Mouse (Mus musculus): ENCODE data around the gene Fer.

Gene Fer

DNA sequence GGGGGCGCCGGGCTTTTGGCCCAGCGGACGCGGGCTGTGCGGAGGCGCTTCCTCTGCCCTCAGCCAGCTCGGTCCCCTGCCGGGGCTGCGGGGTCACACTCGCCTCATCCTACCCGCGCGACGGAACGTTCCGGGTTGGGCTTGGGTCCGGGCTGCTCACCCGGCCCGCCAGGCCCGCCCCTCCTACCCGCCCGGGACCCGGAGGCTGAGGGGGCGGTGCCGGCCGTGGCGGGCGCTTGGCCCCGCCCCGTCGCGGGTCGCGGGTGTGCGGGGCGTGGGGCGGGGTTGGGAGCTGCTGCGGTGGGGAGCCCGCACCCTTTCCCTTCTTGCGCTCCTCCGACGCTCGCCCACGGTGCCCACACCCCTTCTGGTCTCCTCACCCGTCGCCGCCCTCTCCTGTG lies 1.3 kb downstream of the Fer start:
- no peak for DNase-seq (ENCODE audit: low spot score in 2 of 2)

DNA sequence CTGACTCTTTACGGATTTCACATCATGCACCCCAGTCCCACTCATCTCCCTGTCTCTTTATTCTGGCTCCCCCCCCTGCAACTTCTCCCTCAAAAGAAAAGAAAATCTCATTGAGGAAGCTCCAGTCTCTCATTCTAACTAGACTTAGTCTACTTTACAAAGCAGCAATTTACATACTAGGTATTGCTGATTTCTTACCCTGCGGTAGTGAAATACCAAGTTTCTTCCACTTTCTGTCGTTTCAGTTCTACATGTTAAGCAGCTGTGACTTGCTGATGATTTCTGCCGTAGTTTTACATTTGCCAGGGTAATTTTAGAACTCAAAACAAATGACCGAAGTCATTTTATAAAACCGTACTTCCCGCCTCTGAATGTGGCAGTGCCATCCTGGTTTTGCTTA lies 8.9 kb downstream of the Fer start:
- no peak for DNase-seq (ENCODE audit: low spot score in 2 of 2)

DNA sequence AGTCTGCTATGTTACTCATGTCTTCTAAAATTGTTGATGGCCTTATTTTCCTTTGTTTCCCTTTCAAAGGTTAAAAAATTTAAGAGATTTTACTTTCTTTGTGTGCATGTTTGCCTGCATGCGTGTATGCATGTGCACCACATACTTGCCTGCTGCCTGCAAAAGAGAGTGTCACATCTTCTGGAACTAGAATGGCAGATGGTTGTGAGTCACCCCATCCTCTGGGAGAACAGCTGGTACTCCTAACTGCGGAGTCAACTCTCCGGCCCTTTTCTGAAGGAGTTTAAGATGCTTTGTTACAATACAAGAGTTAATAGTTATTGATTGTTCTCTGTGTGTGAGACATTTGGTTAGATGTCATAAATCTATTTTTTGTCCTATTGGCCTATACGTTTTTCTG lies 16.0 kb downstream of the Fer start:
- peak; percentile 12 to 27 for DNase-seq (ENCODE audit: low spot score in 2 of 2)

DNA sequence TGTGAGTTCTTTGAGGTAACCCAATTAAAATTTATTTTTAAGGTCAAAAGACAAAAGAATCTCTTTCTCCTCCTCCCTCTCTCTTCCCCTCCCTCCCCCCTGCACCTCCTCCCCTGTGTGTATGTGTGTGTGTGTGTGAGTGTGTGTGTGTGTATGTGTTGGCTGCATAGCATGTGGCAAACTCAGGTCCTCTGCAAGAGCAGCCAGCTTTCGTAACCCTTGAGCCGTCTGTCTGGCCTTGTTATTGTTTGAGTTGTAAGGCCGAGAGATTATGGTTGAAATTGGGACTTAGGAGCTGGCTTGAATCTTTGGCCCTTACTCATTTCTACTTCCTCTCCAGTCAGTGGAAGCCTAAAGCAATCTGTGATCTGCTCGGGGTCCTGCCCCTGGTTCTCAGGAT lies 17.1 kb downstream of the Fer start:
- no peak for DNase-seq (ENCODE audit: low spot score in 2 of 2)

DNA sequence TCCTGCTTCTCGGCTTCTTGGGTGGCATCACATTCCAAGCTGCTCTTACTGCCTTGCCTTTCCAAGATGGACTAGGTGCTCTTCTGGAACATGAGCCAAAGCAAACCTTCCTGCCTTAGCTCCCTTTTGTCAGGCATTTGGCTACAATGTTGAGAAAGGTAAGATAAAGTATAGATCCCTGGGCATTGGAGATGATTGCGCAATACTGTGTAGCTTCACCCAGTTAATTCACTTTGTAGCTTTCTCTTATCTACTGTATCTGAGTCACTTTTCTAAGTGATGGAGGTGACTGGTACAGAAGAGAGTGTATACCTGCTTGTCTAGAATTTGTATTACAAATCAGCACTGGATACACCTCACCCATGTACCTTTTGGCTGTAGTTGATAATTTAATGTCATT lies 24.1 kb downstream of the Fer start:
- DNase-seq (ENCODE audit: low spot score in 2 of 2), result no peak

DNA sequence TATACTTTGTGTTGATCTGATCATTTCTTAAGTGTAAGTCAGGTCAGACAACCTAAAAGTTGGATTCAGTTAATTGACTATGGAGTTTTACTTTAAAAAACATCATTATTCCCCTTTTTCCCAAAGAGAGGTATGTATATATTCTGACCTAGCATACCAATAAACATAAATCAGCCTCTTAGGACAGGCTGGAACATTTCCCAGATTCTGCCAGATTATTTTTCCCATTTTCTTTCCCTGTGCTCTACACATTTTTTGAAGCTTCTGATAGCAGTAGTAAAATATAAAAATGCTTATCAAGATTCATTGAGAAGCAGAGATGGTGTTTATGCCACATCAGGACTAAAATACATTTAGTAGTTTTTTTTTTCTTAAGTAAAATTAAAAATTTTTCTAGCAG lies 27.7 kb downstream of the Fer start:
- DNase-seq (ENCODE audit: low spot score in 2 of 2), result no peak

DNA sequence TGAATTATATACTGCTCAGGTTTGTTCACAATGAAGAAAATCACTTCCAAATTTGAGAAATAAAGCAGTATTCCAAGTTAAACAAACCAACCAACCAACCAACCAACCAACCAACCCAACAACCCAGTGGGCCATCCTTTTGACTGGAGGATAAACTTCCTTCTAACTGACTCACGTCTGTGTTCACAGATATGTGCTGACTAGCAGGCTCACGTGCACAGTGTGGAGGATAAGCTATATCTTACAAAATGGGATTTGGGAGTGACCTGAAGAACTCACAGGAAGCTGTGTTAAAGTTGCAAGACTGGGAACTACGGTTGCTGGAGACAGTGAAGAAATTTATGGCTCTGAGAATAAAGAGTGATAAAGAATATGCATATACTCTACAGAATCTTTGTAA lies 33.0 kb downstream of the Fer start:
- DNase-seq (ENCODE audit: low spot score in 2 of 2), result no peak

DNA sequence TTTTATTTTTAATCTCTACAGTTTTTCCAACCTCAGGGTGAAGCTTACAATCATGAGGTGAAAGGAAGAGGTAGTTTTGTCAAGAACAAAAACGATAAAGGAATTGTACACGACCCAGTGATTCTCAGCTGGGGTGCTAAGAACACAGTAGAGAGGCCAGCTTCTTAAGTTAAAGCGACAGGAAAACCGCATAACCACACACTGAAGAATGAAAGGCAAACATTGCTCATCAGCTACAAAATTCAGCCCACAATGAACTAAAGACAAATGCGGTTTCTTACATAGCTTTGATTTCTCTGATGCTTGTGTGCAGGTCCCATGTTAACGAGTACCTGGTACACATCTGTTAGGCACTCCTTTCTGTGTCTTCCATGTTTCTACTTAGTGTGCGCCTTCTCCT lies 34.2 kb downstream of the Fer start:
- DNase-seq (ENCODE audit: low spot score in 2 of 2), result no peak

DNA sequence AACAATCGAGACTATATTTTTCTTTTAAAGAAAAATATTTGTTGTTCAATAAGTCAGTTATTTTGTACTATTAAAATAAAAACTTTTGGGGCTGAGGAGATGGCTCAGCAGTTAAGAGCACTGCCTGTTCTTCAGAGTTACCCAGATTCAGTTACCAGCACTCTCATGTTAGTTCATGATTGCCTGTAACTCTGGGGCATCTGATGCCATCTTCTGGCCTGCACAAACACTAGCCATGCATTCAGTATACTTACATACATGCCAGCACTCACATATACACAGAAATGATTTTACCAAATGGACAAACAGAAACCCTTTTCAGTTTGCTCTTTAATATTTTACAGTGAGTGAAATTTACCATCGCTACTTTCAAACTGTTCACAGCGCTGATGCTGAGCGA lies 46.4 kb downstream of the Fer start:
- no peak for DNase-seq (ENCODE audit: low spot score in 2 of 2)

DNA sequence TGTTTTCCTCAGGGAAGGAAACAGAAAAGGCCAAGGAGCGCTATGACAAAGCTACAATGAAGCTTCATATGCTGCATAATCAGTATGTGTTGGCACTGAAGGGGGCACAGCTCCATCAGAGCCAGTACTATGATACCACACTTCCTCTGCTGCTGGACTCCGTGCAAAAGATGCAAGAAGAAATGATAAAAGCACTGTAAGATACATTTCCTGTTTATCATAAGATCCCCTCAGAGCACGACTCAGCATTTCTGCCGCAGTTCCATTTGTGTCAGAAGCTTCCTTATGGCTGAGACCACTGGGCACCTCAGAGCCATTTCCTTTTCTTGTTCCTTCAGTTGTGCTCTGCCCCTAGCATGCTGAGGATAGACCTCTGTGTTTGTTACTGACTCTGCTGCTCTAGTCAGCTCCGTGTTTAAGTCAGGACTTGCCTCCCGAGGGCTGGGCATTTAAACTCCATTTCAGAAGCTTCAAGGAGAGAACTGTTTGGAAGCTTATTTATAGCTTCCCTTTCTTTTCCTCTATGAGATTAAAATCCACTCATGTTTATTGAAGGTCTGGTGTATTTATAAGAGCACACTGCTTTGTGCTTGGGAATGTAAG lies 58.8 kb downstream of the Fer start:
- no peak for DNase-seq (ENCODE audit: low spot score in 2 of 2)

DNA sequence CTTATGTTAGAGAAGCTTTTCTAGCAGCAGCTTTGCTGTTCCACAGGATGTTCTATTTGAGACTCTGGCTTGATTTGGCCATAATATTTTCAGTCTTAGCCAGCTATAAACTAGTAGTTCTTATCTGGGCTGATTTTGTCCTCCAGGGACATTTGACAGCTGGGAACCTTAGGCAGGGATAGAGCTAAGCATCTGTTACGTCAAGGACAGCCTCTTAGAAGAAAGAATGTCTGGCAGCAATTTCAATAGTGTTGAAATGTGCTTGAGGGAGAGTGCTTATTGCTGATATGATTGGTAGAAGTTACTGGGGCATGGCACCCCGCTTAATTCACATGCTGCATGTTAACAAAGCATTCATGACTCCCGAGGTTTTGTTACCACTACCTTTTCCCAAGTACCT lies 62.7 kb downstream of the Fer start:
- no peak for DNase-seq (ENCODE audit: low spot score in 2 of 2)

DNA sequence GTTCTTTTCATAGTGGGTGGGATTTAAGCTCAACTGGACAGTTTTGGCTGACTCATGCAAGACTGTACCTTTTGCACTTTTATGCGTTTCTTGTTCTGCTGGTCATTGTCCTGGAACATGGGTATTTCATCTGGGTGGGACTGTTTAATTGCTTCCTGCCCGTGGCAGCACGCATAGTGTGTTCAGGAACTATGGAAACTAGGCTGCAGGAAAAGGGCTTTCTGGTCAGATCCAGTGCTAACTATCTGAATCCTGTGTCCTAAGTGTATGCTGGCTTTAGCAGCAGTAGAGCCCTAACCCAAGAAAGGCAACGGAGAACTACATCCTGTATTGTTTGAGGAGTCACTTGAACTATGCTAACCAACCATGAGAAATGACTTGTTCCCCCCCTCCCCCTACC lies 67.8 kb downstream of the Fer start:
- no peak for DNase-seq (ENCODE audit: low spot score in 2 of 2)

DNA sequence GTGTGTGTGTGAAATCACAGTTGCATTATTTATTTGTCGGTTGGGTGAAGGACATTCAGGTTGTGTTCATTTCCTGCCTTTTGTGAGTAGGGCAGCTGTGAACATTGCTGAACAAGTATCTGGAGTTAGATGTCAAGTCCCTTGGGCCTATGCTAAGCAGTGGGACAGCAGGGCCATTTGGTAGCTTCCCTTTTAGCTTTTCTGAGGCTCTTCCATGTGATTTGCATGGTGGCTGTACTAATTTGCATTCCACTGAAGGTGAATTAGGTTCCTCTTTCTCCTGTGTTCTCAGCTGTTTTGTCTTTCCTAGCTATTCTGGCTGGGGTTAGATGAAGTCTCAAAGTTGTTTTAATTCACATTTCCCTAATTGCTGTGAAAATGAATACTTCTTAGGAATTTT lies 68.7 kb downstream of the Fer start:
- no peak for DNase-seq (ENCODE audit: low spot score in 2 of 2)

DNA sequence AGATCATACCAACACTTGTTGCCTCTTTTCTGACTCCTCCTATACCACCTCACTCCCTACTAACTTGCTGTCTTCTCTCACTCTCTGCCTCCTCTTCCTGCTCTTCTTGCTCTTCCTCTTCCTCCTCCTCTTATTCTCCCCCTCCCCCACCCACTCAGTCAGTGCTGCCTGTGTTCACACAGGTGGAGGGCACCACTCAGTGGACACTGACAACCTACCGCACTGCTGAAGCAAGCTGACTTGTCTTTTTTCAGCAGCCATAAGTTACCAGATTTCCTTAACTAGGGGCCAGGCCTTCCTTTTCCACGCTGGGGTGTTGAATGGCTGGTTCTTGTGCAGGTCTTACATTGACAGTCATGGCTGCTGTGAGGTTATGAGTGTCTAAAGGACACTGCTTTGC lies 72.5 kb downstream of the Fer start:
- no peak for DNase-seq (ENCODE audit: low spot score in 2 of 2)

DNA sequence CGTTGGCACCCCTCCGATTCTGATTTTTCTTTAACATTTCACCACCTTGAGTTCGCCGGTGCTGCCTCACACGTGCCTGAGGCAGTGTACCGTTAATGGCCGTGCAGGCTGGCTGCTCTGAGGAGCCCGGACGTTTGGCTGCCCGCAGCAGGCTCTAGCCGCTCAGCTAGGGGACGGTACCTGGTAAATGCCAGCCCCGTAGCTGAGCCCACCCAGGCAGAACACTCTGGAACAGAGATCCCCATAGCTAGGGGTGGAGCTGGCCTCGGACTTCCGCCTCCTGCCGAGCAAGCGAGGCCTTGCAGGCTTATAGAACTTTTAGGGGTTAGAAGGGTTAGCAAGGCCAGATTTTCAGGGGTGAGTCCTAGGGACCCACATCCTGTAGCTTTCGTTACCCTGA lies 75.0 kb downstream of the Fer start:
- no peak for DNase-seq (ENCODE audit: low spot score in 2 of 2)

DNA sequence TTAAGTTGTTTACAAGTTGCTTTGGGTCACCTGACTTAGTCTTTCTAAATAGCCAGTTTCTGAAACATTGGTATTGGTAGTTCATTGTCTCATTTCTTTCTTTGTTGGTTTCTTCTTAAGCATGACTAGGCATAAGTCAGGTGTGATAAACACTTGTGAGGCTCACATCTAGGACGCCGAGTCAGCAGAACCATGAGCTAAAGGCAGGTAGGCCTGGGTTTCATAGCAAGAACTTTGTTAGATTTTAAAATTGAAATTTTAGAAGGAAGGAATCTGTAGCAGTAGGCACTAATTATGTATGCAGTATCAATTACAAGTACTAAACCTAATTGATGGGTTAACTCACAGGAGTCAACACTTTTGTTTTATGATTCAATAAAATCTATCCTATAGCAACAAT lies 83.9 kb downstream of the Fer start:
- no peak for DNase-seq (ENCODE audit: low spot score in 2 of 2)

DNA sequence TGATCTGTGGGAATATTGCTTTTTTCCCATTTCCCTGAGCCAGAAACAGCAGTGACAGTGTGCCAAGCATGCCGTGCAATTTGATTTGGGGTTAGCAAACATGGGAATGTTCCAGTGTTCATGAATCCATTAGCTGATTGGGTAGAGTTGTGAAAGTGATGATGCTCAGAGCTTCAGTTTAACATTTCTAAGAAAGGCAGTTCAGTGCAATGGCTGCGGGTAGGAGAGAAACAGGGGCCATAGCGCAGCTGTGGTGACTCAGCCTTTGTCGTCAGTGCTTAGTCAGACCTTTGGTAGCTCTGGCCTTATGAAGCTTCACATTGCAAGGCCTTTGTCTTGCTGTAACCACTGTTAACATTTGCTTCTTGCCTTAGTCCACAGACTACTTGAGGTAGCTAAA lies 85.9 kb downstream of the Fer start:
- DNase-seq (ENCODE audit: low spot score in 2 of 2), result no peak

DNA sequence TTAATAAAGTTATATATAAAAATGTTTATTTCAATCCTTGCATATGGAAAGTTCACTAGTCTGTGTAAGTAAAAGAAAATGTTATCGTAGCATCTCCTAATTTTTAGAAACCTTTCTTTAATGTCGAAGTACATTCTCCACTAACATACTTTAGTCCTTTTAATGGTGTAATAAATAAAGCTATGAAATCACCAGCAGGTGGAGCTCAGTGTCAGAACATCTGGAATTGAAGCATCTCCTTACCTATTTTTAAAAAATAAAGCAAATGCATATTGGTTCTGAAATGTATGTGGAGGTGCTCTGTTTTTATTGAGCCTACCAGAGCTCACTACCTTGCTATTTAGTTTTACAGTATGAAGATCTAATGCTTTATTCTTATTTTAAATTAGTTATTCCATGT lies 88.6 kb downstream of the Fer start:
- DNase-seq (ENCODE audit: low spot score in 2 of 2), result no peak

DNA sequence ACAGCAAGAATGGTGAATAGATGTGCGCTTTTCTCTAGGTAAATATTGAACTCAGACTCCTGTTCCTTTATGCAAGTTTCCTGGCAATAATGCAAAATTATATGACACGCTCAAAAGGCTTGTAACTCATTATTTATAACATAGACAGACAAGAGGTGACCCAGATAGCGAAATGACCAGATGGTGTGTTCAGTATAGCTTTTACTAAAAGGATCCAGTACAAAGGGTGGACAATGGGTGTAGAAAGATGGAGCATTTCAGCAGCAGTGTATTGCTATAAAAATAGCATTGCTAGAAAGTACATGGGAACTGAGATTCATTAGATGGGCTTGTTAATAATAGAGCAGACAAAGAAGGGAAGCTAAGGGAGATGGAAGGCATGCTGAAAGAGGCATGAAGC lies 104.2 kb downstream of the Fer start:
- DNase-seq (ENCODE audit: low spot score in 2 of 2), result no peak

DNA sequence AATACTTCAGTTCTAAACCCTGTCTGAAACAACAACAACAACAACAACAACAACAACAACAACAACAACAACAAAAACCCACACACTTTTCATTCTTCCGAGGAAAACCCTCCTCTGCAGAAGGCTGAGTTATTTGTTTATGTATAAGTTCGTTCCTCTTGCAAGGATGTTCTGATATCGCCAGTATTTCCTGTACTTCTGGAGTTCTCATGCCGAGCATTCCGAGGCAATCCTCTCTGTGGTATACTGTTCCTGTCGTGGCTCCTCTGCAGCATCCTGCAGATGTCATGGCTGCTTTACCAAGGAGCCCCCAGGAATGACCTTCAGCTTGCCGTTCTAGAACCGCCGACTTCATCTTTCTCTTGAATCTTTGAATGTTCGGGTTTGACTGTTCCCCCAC lies 106.6 kb downstream of the Fer start:
- DNase-seq (ENCODE audit: low spot score in 2 of 2), result no peak

DNA sequence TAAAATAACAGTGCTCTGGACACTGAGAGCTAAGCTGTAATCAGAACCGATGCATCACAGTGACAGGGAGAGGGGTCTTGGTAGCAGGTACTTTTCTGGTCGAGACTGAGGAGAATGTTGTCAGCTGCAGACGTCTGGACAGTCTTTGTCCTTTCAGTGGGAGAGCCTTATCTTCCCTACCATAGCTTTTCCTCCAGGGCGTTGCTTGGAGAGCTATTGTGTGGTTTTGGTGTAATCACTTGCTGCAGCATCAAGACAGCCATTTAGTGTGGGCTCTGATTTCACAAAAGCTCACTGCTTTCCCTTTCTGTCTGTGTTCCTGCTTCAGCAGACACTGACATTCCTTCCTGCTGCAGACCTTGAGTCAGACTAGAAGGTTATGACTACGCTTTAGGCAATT lies 107.4 kb downstream of the Fer start:
- no peak for DNase-seq (ENCODE audit: low spot score in 2 of 2)

DNA sequence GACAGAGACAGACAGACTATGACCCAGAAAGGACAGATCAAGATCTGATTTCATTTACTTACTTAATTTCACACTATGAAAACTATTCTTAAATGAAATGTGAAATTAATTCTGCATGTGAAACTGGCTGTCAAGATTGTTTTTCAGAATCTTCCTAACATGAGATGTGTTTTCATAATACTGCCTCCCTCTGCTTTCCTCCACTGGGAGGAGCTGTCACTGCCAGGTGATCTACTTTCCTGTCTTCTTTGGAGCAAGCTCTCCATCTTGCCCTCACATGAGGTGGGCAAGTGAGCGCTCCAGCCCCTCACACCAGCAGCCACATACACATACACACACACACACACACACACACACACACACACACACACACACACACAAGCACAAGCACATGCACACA lies 108.1 kb downstream of the Fer start:
- no peak for DNase-seq (ENCODE audit: low spot score in 2 of 2)

DNA sequence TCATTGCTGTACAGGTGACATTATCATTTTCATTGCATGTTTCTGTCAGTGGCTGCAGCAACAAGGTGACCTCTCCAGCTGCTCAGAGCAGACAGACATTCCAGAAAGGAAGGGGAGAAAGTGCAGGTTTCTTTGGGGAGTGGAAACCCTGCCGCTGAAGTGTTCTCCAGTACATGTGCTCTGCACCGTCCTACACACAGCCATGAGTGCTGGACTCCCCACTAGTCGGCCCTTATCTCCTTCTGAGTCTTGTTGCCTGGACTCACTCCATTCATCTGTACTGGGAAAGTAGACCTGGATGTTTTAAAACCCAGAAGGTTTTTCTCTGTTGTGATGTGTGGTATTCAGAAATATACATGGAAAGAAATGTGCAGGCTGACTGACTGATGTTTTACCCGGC lies 109.3 kb downstream of the Fer start:
- DNase-seq (ENCODE audit: low spot score in 2 of 2), result no peak

DNA sequence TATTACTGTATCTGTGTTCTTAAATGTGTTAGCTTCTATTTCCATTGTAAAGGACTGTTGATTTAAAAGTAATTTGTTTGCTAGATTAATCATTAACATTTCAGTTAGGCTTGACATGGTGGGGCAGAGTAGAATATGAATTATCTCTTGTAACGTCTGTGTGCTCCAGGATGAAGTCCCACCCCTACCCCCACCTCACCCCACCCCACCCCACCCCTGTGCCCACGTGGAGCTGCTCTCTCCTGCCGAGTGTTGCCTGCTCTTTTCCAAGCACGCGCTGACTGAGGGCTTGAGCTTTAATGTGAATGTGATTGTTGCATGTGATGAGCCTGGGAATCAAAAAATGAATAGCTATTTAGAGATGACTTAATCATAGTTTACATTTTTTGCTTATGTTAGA lies 110.9 kb downstream of the Fer start:
- no peak for DNase-seq (ENCODE audit: low spot score in 2 of 2)

DNA sequence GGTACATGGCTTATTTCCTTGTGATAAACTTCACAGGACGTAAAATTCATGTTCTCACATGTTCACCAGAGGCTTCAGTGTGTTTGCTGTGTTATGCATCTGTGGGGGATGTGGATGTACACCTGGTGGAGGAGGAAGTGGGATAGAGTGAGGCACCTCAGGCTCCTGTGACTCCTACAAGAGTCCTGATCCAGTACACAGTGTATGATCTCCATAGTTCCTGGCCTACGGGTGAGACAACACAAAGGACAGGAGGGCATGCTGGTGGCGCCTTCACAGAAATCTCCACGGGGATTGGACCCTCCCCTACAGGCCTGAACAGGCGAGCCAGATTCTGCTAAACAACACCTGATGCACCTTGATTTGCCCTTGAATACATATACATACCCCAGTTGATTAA lies 111.4 kb downstream of the Fer start:
- no peak for DNase-seq (ENCODE audit: low spot score in 2 of 2)
